Mouse (Mus musculus) limb, embryonic 13.5 days (tissue): ENCODE data around the gene Slc17a6. TPM values are rescaled to one million over a fixed set of nuclear protein-coding genes. Genes with fewer than 3 reads are reported as not detected.

Experiments used
- ATAC-seq: fragments of 200-750 bp; cut with Nextera tagmentation; 2 replicates; pipeline ENCODE4 v1.8.0; 2017; ENCODE audit warnings: low read depth, moderate number of reproducible peaks, moderate TSS enrichment; ENCODE audit not compliant: low FRiP score
- H3K27ac ChIP-seq: fragments of 300-500 bp; sonication (generic); 2 replicates; pipeline ENCODE4 v1.5.1; 2015; ENCODE audit warnings: inconsistent platforms, mild to moderate bottlenecking, moderate library complexity
- H3K27me3 ChIP-seq: fragments of 300-500 bp; sonication (generic); 2 replicates; pipeline ENCODE4 v1.6.1; 2015; ENCODE audit warnings: mild to moderate bottlenecking, inconsistent platforms
- H3K36me3 ChIP-seq: fragments of 300-500 bp; sonication (generic); 2 replicates; pipeline ENCODE4 v1.6.1; 2015; ENCODE audit warnings: inconsistent platforms, mild to moderate bottlenecking, moderate library complexity
- H3K4me1 ChIP-seq: fragments of 300-500 bp; sonication (generic); 2 replicates; pipeline ENCODE4 v1.6.1; 2015; ENCODE audit warnings: inconsistent platforms
- H3K4me2 ChIP-seq: fragments of 300-500 bp; sonication (generic); replicated peaks from 2 replicates; pipeline ENCODE4 v1.6.1; 2015; ENCODE audit warnings: inconsistent platforms, mild to moderate bottlenecking, moderate library complexity
- H3K4me3 ChIP-seq: fragments of 300-500 bp; sonication (generic); 2 replicates; pipeline ENCODE4 v1.5.1; 2015; ENCODE audit warnings: moderate library complexity, mild to moderate bottlenecking, inconsistent platforms
- H3K9ac ChIP-seq: fragments of 300-500 bp; sonication (generic); 2 replicates; pipeline ENCODE4 v1.6.1; 2015; ENCODE audit warnings: mild to moderate bottlenecking, inconsistent platforms
- H3K9me3 ChIP-seq: fragments of 300-500 bp; sonication (generic); 2 replicates; pipeline ENCODE4 v1.6.1; 2016; ENCODE audit warnings: inconsistent platforms
- WGBS: fragments of 180-500 bp; shearing (Covaris S2); methylation state at CpG from one replicate; pipeline ENCODE4 v1.1.7; 2015; 5-methylcytosine and 5-hydroxymethylcytosine counted together
- polyA plus RNA-seq: library from polyadenylated mRNA; unstranded; fragments of >200 nt; fragmentation: Nextera tagmentation; extraction: Ambion mirVana; gene quantifications from 2 replicates; pipeline ENCODE4 v1.2.1, GENCODE M21; 2015

The Slc17a6 gene
- polyA plus RNA-seq, result 0.75 and 0.89 TPM in 2 replicates

DNA sequence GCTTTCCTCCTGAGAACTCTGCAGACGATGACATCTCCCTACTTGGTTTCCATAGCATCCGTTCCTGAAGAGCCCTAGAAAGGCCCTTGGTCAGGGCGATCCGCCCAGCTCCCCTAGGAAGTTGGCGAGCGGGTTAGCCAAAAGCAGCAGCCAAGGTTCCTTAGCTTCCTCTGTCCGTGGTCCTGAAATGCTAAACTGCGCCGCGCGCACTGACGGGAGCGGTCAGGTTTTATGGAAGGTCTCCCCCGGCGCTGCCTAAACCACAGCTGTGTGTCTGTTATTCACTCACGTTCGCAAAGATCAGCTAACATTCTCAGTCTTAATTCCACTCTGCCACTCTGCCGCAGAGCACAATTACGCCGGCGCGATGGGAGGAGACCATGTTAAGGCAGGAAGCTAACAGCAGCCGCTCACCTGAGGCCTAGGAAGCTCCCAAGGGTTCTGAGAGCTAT, at the start of gene Slc17a6:
Gene Slc17a6 (plus strand): TSS at position 313 of the 452 bp plus-strand sequence.
- H3K9me3 ChIP-seq, result no peaks in the 10 kb centered on the region
- H3K9ac ChIP-seq, result no peak within 1 kb of the TSS
- H3K36me3 ChIP-seq, result no peaks in the 10 kb centered on the region
- peaks cover 58% of the 10 kb centered on the region for H3K27me3 ChIP-seq
- peak; percentile 69; the same call in 1 of the 2 replicates for ATAC-seq
- WGBS, result under 1% methylated on average over 23 of the region's 23 CpGs
- no peak within 1 kb of the TSS for H3K27ac ChIP-seq
- peak within 1 kb of the TSS; percentile 45 for H3K4me2 ChIP-seq
- H3K4me1 ChIP-seq, result peaks cover 8% of the 10 kb centered on the region; the same call in 1 of the 2 replicates
- peak within 1 kb of the TSS; percentile 15; the same call in 1 of the 2 replicates for H3K4me3 ChIP-seq

DNA sequence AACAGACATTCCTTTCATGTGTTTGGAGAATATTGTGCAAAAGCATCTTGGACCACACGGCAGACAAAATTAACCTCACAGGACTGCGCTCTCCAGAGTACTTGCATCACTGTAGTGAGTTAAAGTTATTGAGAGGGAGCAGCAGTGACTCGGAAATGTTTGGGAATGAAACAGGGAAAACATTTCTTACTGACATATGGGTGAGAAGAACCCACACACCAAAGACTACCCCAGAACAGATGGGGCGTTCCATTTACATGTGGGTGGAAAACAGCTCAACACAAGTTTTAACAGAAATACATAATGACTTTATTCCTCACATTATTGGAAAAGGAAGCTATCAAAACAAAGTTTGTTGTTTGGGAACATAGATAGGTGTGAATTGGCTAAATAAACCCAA, 21.8 kb upstream of the Slc17a6 start:
- H3K4me2 ChIP-seq, result no peak overlapping the region
- H3K27me3 ChIP-seq, result no peaks in the 10 kb centered on the region
- H3K4me3 ChIP-seq, result no peak overlapping the region
- no peak for ATAC-seq
- no peaks in the 10 kb centered on the region for H3K4me1 ChIP-seq
- no peak overlapping the region for H3K9ac ChIP-seq
- H3K9me3 ChIP-seq, result no peaks in the 10 kb centered on the region
- no peak overlapping the region for H3K27ac ChIP-seq
- H3K36me3 ChIP-seq, result no peaks in the 10 kb centered on the region
- WGBS, result 75% methylated on average over 4 of the region's 4 CpGs

DNA sequence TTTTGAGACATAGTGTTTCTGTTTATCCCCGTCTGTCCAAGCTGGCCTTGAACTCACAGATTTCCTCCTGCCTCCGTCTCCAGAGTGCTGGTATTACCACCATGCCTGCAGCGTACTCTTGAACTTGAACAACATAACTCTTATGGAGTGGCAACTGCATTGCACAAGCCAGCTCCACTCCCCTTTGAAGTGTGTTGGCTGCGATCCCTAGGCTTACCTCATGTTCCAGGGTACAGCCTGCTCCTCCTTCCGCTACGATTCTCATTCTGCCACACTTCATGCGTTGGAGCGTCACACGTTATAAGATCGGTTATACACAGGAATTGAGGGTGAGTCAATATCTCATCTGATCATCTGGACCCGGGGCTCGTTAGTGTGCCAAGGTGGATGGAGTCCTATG, 18.1 kb upstream of the Slc17a6 start:
- ATAC-seq, result no peak

DNA sequence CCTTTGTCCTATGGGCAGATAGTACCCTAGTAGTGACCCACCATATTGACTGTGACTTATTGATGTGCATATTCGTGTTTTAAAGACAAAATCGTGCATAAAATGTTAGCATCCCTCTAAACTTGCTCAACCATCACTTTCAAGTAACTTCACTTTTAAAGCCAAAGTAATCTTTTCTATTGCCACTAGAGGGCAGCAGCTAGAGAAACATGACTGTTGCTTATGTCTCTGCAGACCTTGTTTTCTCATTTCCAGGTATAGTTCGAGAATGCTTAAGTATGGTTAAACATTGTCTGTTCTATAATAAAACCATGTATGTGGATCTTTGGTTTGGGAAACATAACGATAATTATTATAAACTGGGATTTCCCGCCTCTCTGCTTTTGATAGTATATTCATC, 7.4 kb upstream of the Slc17a6 start:
- H3K9ac ChIP-seq, result no peak overlapping the region
- H3K4me3 ChIP-seq, result no peak overlapping the region
- no peaks in the 10 kb centered on the region for H3K9me3 ChIP-seq
- no peak for ATAC-seq
- no peak overlapping the region for H3K27ac ChIP-seq
- H3K4me1 ChIP-seq, result no peaks in the 10 kb centered on the region
- H3K4me2 ChIP-seq, result no peak overlapping the region
- 35% methylated on average over 5 of the region's 5 CpGs for WGBS
- H3K27me3 ChIP-seq, result no peaks in the 10 kb centered on the region
- no peaks in the 10 kb centered on the region for H3K36me3 ChIP-seq

More for the DNA sequence above, 18.1 kb upstream of the Slc17a6 start:
- no peak overlapping the region for H3K4me3 ChIP-seq
- no peak overlapping the region for H3K9ac ChIP-seq
- H3K4me1 ChIP-seq, result no peaks in the 10 kb centered on the region
- no peaks in the 10 kb centered on the region for H3K36me3 ChIP-seq
- no peaks in the 10 kb centered on the region for H3K9me3 ChIP-seq
- no peak overlapping the region for H3K27ac ChIP-seq
- H3K4me2 ChIP-seq, result no peak overlapping the region
- no peaks in the 10 kb centered on the region for H3K27me3 ChIP-seq
- WGBS, result 86% methylated on average over 12 of the region's 12 CpGs

DNA sequence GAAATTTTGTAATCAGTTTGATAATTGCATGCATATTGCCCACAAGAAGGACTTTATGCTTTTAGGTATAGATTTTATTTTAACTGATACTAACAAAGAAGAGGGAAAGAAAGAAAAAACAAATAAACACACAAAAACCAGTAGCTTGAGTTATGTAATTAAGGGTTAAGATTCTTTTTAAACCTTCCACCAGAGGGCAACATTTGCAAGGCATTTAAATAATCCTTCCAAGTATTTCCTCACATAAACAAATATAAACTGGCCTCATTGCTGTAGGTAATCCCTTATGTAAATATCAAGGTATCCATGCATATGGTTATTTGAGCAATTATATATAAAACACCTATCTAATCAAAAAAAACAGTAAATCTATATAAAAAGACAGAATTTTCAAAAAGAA, 3.9 kb upstream of the Slc17a6 start:
- Histone ChIP-seq H3K36me3 (no peaks in the 10 kb centered on the region), H3K4me2 (no peak overlapping the region), H3K27ac (no peak overlapping the region), H3K9ac (no peak overlapping the region), H3K4me3 (no peak overlapping the region), H3K9me3 (no peaks in the 10 kb centered on the region), H3K4me1 (peaks cover 8% of the 10 kb centered on the region; the same call in 1 of the 2 replicates), H3K27me3 (peaks cover 25% of the 10 kb centered on the region)
- no peak for ATAC-seq

DNA sequence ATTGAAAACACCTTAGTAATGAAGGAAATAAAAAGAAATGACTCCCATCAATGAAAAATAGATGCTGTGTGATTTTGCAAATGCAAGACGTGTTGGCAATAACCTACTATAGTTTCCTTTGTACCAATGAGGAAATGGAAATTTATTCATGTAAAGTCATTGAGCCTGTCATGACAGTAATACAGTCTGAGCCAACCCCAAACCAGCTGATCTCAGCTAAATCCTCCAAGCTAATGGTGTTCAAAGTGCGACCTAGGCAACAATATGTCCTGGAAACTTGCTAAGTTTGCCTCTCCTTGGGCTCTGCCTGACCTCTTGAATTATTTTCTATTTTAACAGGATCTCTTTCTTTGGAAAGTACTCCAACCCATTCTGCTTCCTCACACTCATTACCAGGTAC, 3.4 kb upstream of the Slc17a6 start:
- Histone ChIP-seq H3K4me1 (peaks cover 8% of the 10 kb centered on the region; the same call in 1 of the 2 replicates), H3K4me2 (no peak overlapping the region), H3K27ac (no peak overlapping the region), H3K4me3 (no peak overlapping the region), H3K27me3 (peaks cover 27% of the 10 kb centered on the region), H3K9ac (no peak overlapping the region), H3K36me3 (no peaks in the 10 kb centered on the region), H3K9me3 (no peaks in the 10 kb centered on the region)
- ATAC-seq, result no peak
- WGBS, result 29% methylated on average over 2 of the region's 2 CpGs

DNA sequence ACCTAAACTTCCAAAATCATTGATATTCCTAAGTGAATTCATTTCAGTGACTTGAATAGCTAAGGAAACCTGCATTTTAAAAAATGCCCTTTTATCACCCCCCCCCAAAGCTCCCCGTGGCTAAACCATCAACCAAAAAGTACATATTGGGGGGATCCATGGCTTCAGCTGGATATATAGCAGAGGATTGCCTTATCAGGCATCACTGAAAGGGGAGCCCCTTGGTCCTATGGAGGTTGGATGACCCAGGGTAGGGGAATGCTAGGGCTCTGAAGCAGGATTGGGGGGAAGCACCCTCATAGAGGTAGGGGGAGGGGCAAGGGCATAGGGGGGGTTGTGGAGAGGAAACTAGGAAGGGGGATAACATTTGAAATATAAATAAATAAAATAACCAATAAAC, 1.8 kb upstream of the Slc17a6 start:
- H3K27me3 ChIP-seq, result peaks cover 43% of the 10 kb centered on the region
- no peaks in the 10 kb centered on the region for H3K9me3 ChIP-seq
- peaks cover 8% of the 10 kb centered on the region; the same call in 1 of the 2 replicates for H3K4me1 ChIP-seq
- no peaks in the 10 kb centered on the region for H3K36me3 ChIP-seq
- no peak overlapping the region for H3K4me2 ChIP-seq
- no peak overlapping the region for H3K27ac ChIP-seq
- no peak overlapping the region for H3K9ac ChIP-seq
- no peak overlapping the region for H3K4me3 ChIP-seq
- no peak for ATAC-seq
- WGBS, result 40% methylated on average over 1 of the region's 1 CpGs

DNA sequence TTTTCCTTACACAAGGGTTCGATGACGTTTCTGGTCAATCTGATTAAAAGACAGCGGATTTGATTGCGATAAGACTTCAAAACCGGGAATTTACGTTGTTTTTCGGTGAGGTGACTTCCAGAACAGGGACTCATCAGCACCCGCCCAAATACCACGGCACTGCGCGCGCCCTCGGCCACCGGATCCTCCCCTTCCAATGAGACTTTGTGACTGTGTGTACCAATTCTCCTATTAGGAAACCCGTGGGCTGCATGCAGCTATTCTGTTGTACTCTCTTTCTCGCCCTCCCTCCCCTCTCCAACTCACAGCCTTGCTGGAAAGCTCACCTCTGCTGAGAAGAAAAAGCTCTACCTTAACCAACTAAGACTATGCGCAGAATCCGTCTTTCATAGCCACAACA, 390 bp downstream of the Slc17a6 start:
- no peak for ATAC-seq
- Histone ChIP-seq H3K9ac (no peak overlapping the region), H3K9me3 (no peaks in the 10 kb centered on the region), H3K27ac (no peak overlapping the region), H3K4me1 (peaks cover 12% of the 10 kb centered on the region), H3K4me3 (no peak overlapping the region), H3K4me2 (peak overlapping the region; percentile 45), H3K27me3 (peaks cover 63% of the 10 kb centered on the region), H3K36me3 (no peaks in the 10 kb centered on the region)
- WGBS, result 2% methylated on average over 18 of the region's 18 CpGs

DNA sequence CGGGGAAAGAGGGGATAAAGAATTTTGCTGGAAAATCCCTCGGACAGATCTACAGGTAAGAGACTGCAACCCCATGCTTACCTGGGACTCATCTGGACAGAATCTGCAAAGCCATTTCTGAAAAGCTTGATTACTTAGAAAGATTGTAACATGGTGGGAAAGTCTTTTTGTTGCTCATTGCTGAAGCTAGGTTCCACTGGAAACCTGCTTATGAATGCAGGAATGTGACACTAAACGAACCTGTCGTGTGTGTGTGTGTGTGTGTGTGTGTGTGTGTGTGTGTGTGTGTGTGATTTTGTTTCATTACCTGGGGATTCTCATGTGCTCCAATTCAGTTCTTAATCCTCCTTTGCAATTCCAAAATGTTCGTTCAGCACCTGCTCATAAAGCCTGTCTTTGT, 860 bp downstream of the Slc17a6 start:
- H3K4me3 ChIP-seq, result no peak overlapping the region
- H3K9me3 ChIP-seq, result no peaks in the 10 kb centered on the region
- 9% methylated on average over 5 of the region's 5 CpGs for WGBS
- H3K27ac ChIP-seq, result no peak overlapping the region
- peaks cover 15% of the 10 kb centered on the region for H3K4me1 ChIP-seq
- H3K27me3 ChIP-seq, result peaks cover 67% of the 10 kb centered on the region
- no peak overlapping the region for H3K4me2 ChIP-seq
- no peak overlapping the region for H3K9ac ChIP-seq
- no peaks in the 10 kb centered on the region for H3K36me3 ChIP-seq
- no peak for ATAC-seq

DNA sequence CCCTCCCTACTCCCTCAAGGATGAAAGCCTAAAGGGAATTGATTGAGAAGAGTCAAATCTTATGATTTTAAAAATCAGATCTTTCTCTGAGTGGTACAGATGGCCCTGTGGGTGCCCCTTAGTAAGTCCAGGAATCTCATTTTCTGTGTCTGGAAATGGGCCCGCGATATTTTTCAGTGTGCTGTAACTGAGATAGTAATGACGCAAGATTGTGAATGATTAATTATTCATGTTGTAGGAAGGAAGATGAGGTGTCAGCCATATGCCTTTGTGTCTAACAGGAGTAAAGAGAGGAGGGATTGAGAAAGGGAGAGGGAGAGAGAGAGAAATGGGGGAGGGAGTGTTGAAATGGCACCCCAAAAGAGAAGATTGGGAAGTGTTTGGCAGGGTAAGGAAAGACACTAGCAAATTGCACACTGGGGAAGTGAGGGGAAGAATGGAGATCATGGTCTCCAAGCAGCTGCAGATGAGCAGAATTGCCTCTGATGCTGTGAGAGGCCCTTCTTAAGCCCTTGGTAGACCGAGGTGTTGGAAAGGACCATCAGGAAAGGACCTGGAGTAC, 2.6 kb downstream of the Slc17a6 start:
- no peak for ATAC-seq
- Histone ChIP-seq H3K9ac (no peak overlapping the region), H3K27ac (no peak overlapping the region), H3K4me2 (no peak overlapping the region), H3K9me3 (no peaks in the 10 kb centered on the region), H3K4me1 (peaks cover 15% of the 10 kb centered on the region), H3K4me3 (no peak overlapping the region), H3K27me3 (peaks cover 78% of the 10 kb centered on the region), H3K36me3 (no peaks in the 10 kb centered on the region)
- 2% methylated on average over 4 of the region's 4 CpGs for WGBS

DNA sequence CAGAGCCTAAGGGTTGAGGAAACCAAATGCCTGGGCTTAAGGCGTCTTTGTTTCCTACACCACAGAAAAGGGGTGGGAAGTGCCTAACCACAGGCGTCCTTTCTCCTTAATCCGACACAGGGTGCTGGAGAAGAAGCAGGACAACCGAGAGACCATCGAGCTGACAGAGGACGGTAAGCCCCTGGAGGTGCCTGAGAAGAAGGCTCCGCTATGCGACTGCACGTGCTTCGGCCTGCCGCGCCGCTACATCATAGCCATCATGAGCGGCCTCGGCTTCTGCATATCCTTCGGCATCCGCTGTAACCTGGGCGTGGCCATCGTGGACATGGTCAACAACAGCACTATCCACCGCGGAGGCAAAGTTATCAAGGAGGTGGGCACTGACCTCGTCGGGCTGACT, 3.4 kb downstream of the Slc17a6 start:
- no peaks in the 10 kb centered on the region for H3K9me3 ChIP-seq
- WGBS, result 2% methylated on average over 23 of the region's 23 CpGs
- H3K27ac ChIP-seq, result no peak overlapping the region
- H3K36me3 ChIP-seq, result no peaks in the 10 kb centered on the region
- peak; percentile 22; the same call in 1 of the 2 replicates for ATAC-seq
- peak overlapping the region; percentile 41 for H3K4me2 ChIP-seq
- H3K4me3 ChIP-seq, result no peak overlapping the region
- peaks cover 82% of the 10 kb centered on the region for H3K27me3 ChIP-seq
- H3K4me1 ChIP-seq, result peaks cover 15% of the 10 kb centered on the region
- no peak overlapping the region for H3K9ac ChIP-seq

DNA sequence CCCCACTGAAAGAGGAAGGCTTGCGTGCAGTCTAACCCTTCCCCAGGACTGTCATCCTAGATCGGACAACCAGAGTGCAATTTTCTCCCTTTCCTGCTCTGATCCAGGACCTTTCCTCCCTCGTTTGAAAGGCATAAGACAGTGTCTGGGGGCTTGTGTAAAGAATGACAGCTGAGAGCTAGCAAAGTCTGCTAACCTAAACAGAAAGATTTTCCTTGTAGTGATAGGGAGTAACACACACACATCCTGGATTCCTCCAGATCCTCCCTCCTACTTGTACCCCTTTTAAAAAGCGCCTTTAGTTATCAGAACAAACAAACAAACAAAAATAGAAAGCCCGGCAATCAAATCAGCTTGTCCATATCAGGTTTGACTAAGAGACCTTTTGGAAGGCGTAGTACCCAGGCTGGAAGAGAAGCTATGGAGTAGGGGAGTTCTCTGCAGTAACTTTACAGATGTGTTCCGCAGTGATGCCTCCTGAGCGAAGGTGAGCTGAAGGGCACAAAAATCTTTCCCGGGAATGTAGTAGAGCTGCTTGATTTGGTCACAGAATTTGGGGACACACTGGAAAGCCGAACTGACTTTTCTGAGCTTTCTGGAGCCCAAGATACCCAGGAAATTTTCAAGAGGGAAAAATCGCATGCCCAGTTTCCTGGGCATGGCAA, 3.9 kb downstream of the Slc17a6 start:
- Histone ChIP-seq H3K9me3 (no peaks in the 10 kb centered on the region), H3K4me3 (no peak overlapping the region), H3K9ac (no peak overlapping the region), H3K4me1 (peaks cover 15% of the 10 kb centered on the region), H3K4me2 (peak overlapping the region; percentile 41), H3K36me3 (no peaks in the 10 kb centered on the region), H3K27me3 (peaks cover 83% of the 10 kb centered on the region), H3K27ac (no peak overlapping the region)
- no peak for ATAC-seq
- 5% methylated on average over 11 of the region's 11 CpGs for WGBS
